Mouse (Mus musculus) thymus, adult 2 months (tissue): ENCODE results near the gene Asb16. TPM values are rescaled to one million over a fixed set of nuclear protein-coding genes. Genes with fewer than 3 reads are reported as not detected.

Source experiments
- DNase-seq: peaks from one replicate; pipeline ENCODE4 v3.0.0; 2021
- H3K27ac ChIP-seq: fragments of 200-500 bp; 2 replicates; pipeline ENCODE4 v1.5.1; 2012; ENCODE audit warnings: low read length, control low read depth; ENCODE audit not compliant: control insufficient read depth, insufficient read depth
- H3K27me3 ChIP-seq: fragments of 200-500 bp; 2 replicates; pipeline ENCODE4 v1.6.1; 2012; ENCODE audit warnings: mild to moderate bottlenecking, low read length, moderate library complexity, mixed read lengths; ENCODE audit not compliant: control insufficient read depth, insufficient read depth
- H3K36me3 ChIP-seq: fragments of 200-500 bp; 2 replicates; pipeline ENCODE4 v1.6.1; 2012; ENCODE audit warnings: mild to moderate bottlenecking, low read length, moderate library complexity; ENCODE audit not compliant: control insufficient read depth, insufficient read depth
- H3K4me1 ChIP-seq: fragments of 200-500 bp; replicated peaks from 2 replicates; pipeline ENCODE4 v1.6.1; 2012; ENCODE audit warnings: low read length; ENCODE audit not compliant: control insufficient read depth, insufficient read depth
- H3K4me3 ChIP-seq: fragments of 200-500 bp; 2 replicates; pipeline ENCODE4 v1.5.1; 2012; ENCODE audit warnings: mild to moderate bottlenecking, low read length, control low read depth, moderate library complexity; ENCODE audit not compliant: control insufficient read depth, insufficient read depth
- CTCF ChIP-seq: fragments of 200-500 bp; IDR thresholded peaks from 2 replicates; pipeline ENCODE4 v1.5.1; 2012; ENCODE audit warnings: mild to moderate bottlenecking, control low read depth, low read length, moderate library complexity, borderline replicate concordance; ENCODE audit not compliant: control insufficient read depth, poor library complexity, insufficient read depth; ENCODE audit errors: extremely low read depth
- POLR2A ChIP-seq: fragments of 200-500 bp; IDR thresholded peaks from 2 replicates; pipeline ENCODE4 v1.6.1; 2012; ENCODE audit warnings: mild to moderate bottlenecking, low read length, control low read depth, moderate library complexity; ENCODE audit not compliant: control insufficient read depth, poor library complexity, insufficient read depth; ENCODE audit errors: extremely low read depth
- WGBS: fragments of 180-500 bp; shearing (Covaris S2); methylation state at CpG from one replicate; pipeline ENCODE4 v1.1.7; 2018; 5-methylcytosine and 5-hydroxymethylcytosine counted together
- polyA plus RNA-seq: library from polyadenylated mRNA; depleted of rRNA; stranded (reverse); fragments of >200 nt; gene quantifications from 2 replicates; pipeline ENCODE4 v1.2.3, GENCODE M21; 2012

The Asb16 gene
- polyA plus RNA-seq, 1 experiment: 0.12 TPM

GRCm38 (mm10) chr11:102241246-102241645, 27.3 kb upstream of the Asb16 start:
- H3K27me3 ChIP-seq: peaks cover 4% of the 10 kb centered on the region; the same call in 1 of the 2 replicates
- WGBS: 93% methylated on average over 5 of the region's 5 CpGs
- H3K36me3 ChIP-seq: no peaks in the 10 kb centered on the region
- H3K4me1 ChIP-seq: peaks cover 5% of the 10 kb centered on the region; the same call in 1 of the 2 replicates
- H3K27ac ChIP-seq: no peak overlapping the region
- no peak for DNase-seq
- no peak overlapping the region for H3K4me3 ChIP-seq
- TF ChIP-seq POLR2A: no peak

GRCm38 (mm10) chr11:102241874-102242273, 26.7 kb upstream of the Asb16 start:
- 65% methylated on average over 5 of the region's 5 CpGs for whole genome bisulfite sequencing
- Histone ChIP-seq H3K27me3 (peaks cover 4% of the 10 kb centered on the region; the same call in 1 of the 2 replicates), H3K36me3 (no peaks in the 10 kb centered on the region), H3K27ac (no peak overlapping the region), H3K4me3 (no peak overlapping the region), H3K4me1 (peaks cover 5% of the 10 kb centered on the region; the same call in 1 of the 2 replicates)
- no peak for DNase-seq
- no peak for TF ChIP-seq CTCF
- TF ChIP-seq POLR2A: no peak

DNA sequence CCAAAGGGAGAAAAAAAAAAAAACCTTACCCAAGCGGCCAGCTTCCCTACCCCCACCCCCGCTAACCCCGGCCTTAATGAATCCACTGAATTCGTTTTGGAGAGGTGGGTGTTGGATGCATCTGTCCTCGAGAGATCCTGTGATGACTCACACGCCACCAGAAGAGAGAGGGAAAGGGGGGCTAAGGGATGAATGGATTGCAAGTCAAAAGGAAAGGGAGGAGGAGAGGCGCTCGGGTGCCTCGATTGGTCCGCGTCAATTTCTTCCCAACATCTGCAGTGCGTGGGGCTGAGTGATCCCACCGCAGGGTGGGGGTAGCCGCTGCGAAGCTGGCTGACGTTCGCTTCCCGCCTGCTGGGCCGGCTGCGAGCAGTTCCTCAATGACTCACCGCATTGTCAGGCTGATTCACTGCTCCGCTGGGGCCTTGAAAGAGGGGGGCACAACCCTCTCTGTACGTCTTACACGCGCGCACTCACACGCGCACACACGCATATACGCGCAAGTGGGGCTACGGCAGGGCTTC, 23.6 kb upstream of the Asb16 start:
- TF ChIP-seq CTCF (no peak), POLR2A (no peak)
- Histone ChIP-seq H3K4me3 (no peak overlapping the region), H3K27me3 (peaks cover 4% of the 10 kb centered on the region; the same call in 1 of the 2 replicates), H3K4me1 (peaks cover 16% of the 10 kb centered on the region), H3K27ac (no peak overlapping the region), H3K36me3 (no peaks in the 10 kb centered on the region)
- no peak for DNase-seq
- 3% methylated on average over 32 of the region's 32 CpGs for WGBS

- DNase-seq: no peak
- Histone ChIP-seq H3K4me1 (peaks cover 16% of the 10 kb centered on the region), H3K27ac (no peak overlapping the region), H3K4me3 (no peak overlapping the region), H3K27me3 (peaks cover 4% of the 10 kb centered on the region; the same call in 1 of the 2 replicates), H3K36me3 (no peaks in the 10 kb centered on the region)
- TF ChIP-seq CTCF (no peak), POLR2A (no peak)
- 74% methylated on average over 14 of the region's 14 CpGs for WGBS
Observed at GRCm38 (mm10) chr11:102245581-102246272, 22.8 kb upstream of the Asb16 start.

GRCm38 (mm10) chr11:102246273-102246635, 22.3 kb upstream of the Asb16 start:
- peaks cover 4% of the 10 kb centered on the region; the same call in 1 of the 2 replicates for H3K27me3 ChIP-seq
- H3K27ac ChIP-seq: no peak overlapping the region
- H3K4me3 ChIP-seq: no peak overlapping the region
- H3K36me3 ChIP-seq: no peaks in the 10 kb centered on the region
- TF ChIP-seq POLR2A: no peak
- TF ChIP-seq CTCF: no peak
- no peak for DNase-seq
- H3K4me1 ChIP-seq: peaks cover 16% of the 10 kb centered on the region
- WGBS: 90% methylated on average over 6 of the region's 6 CpGs

DNA sequence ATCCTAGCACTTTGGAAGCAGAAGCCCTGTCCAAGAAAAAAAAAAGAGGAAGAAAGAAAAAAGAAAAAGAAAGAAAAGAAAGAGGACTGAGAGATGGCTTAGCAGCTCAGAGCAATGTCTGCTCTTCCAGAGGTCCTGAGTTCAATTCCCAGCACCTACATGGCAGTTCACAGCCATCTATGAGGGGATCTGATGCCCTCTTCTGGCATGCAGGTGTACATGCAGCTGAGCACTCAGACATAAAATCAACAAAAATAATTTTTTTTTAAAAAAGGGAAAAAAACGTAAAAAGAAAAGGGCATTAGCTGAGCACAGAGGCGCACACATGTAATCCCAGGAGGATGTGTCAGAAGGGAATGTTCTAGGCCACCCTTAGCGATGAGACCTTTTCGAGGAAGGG, 21.7 kb upstream of the Asb16 start:
- H3K36me3 ChIP-seq: no peaks in the 10 kb centered on the region
- H3K4me3 ChIP-seq: no peak overlapping the region
- TF ChIP-seq CTCF (no peak), POLR2A (no peak)
- H3K27me3 ChIP-seq: peaks cover 4% of the 10 kb centered on the region; the same call in 1 of the 2 replicates
- 93% methylated on average over 4 of the region's 4 CpGs for WGBS
- peaks cover 16% of the 10 kb centered on the region for H3K4me1 ChIP-seq
- no peak for DNase-seq
- H3K27ac ChIP-seq: no peak overlapping the region
